Mouse (Mus musculus) central nervous system, embryonic 18 days (tissue): ENCODE results near the gene Fzd5. TPM values are rescaled to one million over a fixed set of nuclear protein-coding genes. Genes with fewer than 3 reads are reported as not detected.

Experiments
- polyA plus RNA-seq: library from polyadenylated mRNA; depleted of rRNA; stranded (reverse); fragments of >200 nt; gene quantifications from 2 replicates; pipeline ENCODE4 v1.2.3, GENCODE M21; 2012; rRNA removed

Fzd5 gene
- polyA plus RNA-seq: 1.0 and 1.1 TPM in 2 replicates

GRCm38 (mm10) chr1:64737502-64738179 lies at the start of gene Fzd5:
Gene Fzd5, minus strand, starts transcription at chr1:64737751.

DNA sequence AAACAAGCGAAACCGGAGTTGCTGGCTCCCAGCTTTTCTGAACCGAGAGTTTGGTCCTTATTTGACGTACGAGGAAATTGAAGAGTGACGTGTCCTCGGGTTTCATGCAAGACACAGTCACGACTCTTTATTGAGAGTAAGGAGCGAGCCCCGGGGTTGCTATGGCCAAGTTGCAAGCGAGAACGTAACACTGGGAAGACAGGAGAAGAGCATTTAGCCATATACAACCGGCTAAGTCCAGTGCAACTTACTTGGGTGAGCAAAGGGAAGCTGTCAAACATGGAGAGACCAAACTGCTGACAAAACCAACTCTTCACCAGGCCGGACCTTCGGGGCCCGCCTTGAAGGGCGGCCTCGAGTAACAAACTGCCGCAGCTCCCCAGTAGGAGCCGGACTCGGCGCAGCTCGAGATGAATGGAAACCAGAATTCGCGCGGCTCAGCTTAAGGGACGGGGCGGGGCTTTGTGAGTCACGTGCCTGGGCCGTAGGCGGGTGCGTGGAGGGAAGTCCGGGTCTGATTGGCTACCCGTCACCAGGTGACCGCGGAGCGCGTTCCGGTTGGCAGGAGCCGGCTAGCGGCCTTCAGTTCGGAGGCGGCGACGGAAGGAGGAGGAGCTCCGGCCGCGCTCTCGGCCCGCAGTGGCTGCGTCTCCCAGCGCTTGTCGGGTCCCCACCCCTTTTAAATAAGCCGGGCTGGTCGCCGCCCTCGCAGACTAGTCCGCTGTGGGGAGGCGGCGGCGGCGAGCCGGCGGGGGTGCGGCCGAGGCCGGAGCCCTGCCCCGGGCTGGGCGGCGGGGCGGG lies 47.1 kb downstream of the Fzd5 start, which contains the start of gene Ccnyl1:
TSS of gene Ccnyl1 (plus strand) at position 243 of the 801 bp plus-strand sequence.

Other genes with a start within 250 kb of the Fzd5 start
- 19.0 and 19.2 TPM in 2 replicates for gene Creb1, start 205.1 kb downstream of the Fzd5 start, polyA plus RNA-seq
- gene Mettl21a, start 120.5 kb downstream of the Fzd5 start, polyA plus RNA-seq: 13.3 and 16.7 TPM in 2 replicates
- 34.4 and 38.5 TPM in 2 replicates for gene Ccnyl1, start 47.3 kb downstream of the Fzd5 start, polyA plus RNA-seq
- gene Plekhm3, start 219.1 kb upstream of the Fzd5 start, polyA plus RNA-seq: 5.9 and 6.2 TPM in 2 replicates